Mouse (Mus musculus) c-Kit-positive CD71-positive TER-119-positive erythroid progenitor cells, embryonic 14.5 days (primary cell): ENCODE data around the gene Chgb.

ENCODE experiments used
- DNase-seq: peaks from one replicate; pipeline ENCODE4 v3.0.0-alpha.2; 2013; ENCODE audit warnings: low spot score

Gene Chgb

GRCm38 (mm10) chr2:132780978-132781377, at the start of gene Chgb:
Gene Chgb (plus strand): TSS chr2:132781278.
- no peak for DNase-seq

GRCm38 (mm10) chr2:132732940-132733339, 48.1 kb upstream of the Chgb start:
- no peak for DNase-seq

GRCm38 (mm10) chr2:132733603-132734573, 47.2 kb upstream of the Chgb start:
- DNase-seq, result no peak

GRCm38 (mm10) chr2:132738816-132739432, 42.2 kb upstream of the Chgb start:
- no peak for DNase-seq

- DNase-seq, result no peak
Measured at GRCm38 (mm10) chr2:132741862-132742347, 39.2 kb upstream of the Chgb start.

GRCm38 (mm10) chr2:132744866-132745265, 36.2 kb upstream of the Chgb start:
- DNase-seq, result no peak

- DNase-seq, result no peak
Measured at GRCm38 (mm10) chr2:132746108-132746507, 35.0 kb upstream of the Chgb start.

- no peak for DNase-seq
Measured at GRCm38 (mm10) chr2:132750726-132751125, 30.4 kb upstream of the Chgb start.

- DNase-seq, result no peak
Measured at GRCm38 (mm10) chr2:132751141-132752066, 29.7 kb upstream of the Chgb start.

- DNase-seq, result no peak
Measured at GRCm38 (mm10) chr2:132752398-132752797, 28.7 kb upstream of the Chgb start.

- no peak for DNase-seq
Measured at GRCm38 (mm10) chr2:132753137-132753536, 27.9 kb upstream of the Chgb start.

GRCm38 (mm10) chr2:132757911-132758310, 23.2 kb upstream of the Chgb start:
- no peak for DNase-seq

GRCm38 (mm10) chr2:132770822-132771221, 10.3 kb upstream of the Chgb start:
- no peak for DNase-seq

- peak; percentile 52 for DNase-seq
Measured at GRCm38 (mm10) chr2:132781439-132782068, 476 bp downstream of the Chgb start.

- DNase-seq, result no peak
Measured at GRCm38 (mm10) chr2:132784039-132784438, 3.0 kb downstream of the Chgb start.

- DNase-seq, result no peak
Measured at GRCm38 (mm10) chr2:132793441-132794203, 12.5 kb downstream of the Chgb start.

- DNase-seq, result no peak
Measured at GRCm38 (mm10) chr2:132794204-132794586, 13.1 kb downstream of the Chgb start.

- DNase-seq, result no peak
Measured at GRCm38 (mm10) chr2:132802976-132803375, 21.9 kb downstream of the Chgb start.

GRCm38 (mm10) chr2:132815608-132816314, 34.7 kb downstream of the Chgb start, which contains the start of the genes Trmt6 and Mcm8:
Gene Trmt6 (minus strand): TSS chr2:132816055.
Gene Mcm8 (plus strand): TSS chr2:132816141.
- peak; percentile 98 for DNase-seq

- no peak for DNase-seq
Measured at GRCm38 (mm10) chr2:132841071-132841470, 60.0 kb downstream of the Chgb start.
